Mouse (Mus musculus) central nervous system, embryonic 18 days (tissue): Measurements from ENCODE around the gene Mon1b. TPM values are rescaled to one million over a fixed set of nuclear protein-coding genes. Genes with fewer than 3 reads are reported as not detected.

Experiments used
- polyA plus RNA-seq: library from polyadenylated mRNA; depleted of rRNA; stranded (reverse); fragments of >200 nt; gene quantifications from 2 replicates; pipeline ENCODE4 v1.2.3, GENCODE M21; 2012; rRNA removed

Mon1b gene
- 5.3 and 6.2 TPM in 2 replicates for polyA plus RNA-seq

GRCm38 (mm10) chr8:113634670-113635591 is at the start of gene Mon1b:
Mon1b (plus strand) TSS chr8:113635587.

GRCm38 (mm10) chr8:113642926-113643325 is 7.5 kb downstream of the Mon1b start, which contains the start of gene Syce1l:
Syce1l (plus strand) TSS chr8:113643213.

Other genes with a start within 250 kb of the Mon1b start
- gene Syce1l, start 7.6 kb downstream of the Mon1b start, polyA plus RNA-seq, result 0.31 and 0.57 TPM in 2 replicates
- gene Adamts18, start 213.2 kb downstream of the Mon1b start, polyA plus RNA-seq, result 9.9 and 10.8 TPM in 2 replicates